Mouse (Mus musculus) spleen, adult 2 months (tissue): Measurements from ENCODE around the gene Pgrmc2. TPM values are rescaled to one million over a fixed set of nuclear protein-coding genes. Genes with fewer than 3 reads are reported as not detected.

Experiments used
- DNase-seq, 2 experiments: peaks; one replicate each; pipeline versions ENCODE4 v3.0.0 to v3.0.0-alpha.2; 2012 to 2021; ENCODE audit warnings: low spot score in 2 of 2, low read depth in 1 of 2
- H3K27ac ChIP-seq: fragments of 200-500 bp; 2 replicates; pipeline ENCODE4 v1.5.1; 2012; ENCODE audit warnings: low read length, inconsistent platforms; ENCODE audit not compliant: insufficient read depth
- H3K27me3 ChIP-seq: fragments of 200-500 bp; 2 replicates; pipeline ENCODE4 v1.6.1; 2012; ENCODE audit warnings: mild to moderate bottlenecking, moderate library complexity, low read length, inconsistent platforms; ENCODE audit not compliant: control insufficient read depth, insufficient read depth
- H3K36me3 ChIP-seq: fragments of 200-500 bp; 2 replicates; pipeline ENCODE4 v1.6.1; 2012; ENCODE audit warnings: mild to moderate bottlenecking, low read length, inconsistent platforms; ENCODE audit not compliant: control insufficient read depth, insufficient read depth
- H3K4me1 ChIP-seq: fragments of 200-500 bp; 2 replicates; pipeline ENCODE4 v1.6.1; 2011; ENCODE audit warnings: inconsistent platforms; ENCODE audit not compliant: control insufficient read depth, insufficient read depth, insufficient read length
- H3K4me3 ChIP-seq: fragments of 200-500 bp; 2 replicates; pipeline ENCODE4 v1.5.1; 2011; ENCODE audit warnings: mild to moderate bottlenecking, inconsistent platforms; ENCODE audit not compliant: insufficient read depth, insufficient read length; ENCODE audit errors: extremely low read depth
- CTCF ChIP-seq: fragments of 200-500 bp; IDR thresholded peaks from 2 replicates; pipeline ENCODE4 v1.5.1; 2011; ENCODE audit warnings: mild to moderate bottlenecking, inconsistent platforms; ENCODE audit not compliant: insufficient read depth, insufficient read length, insufficient replicate concordance; ENCODE audit errors: extremely low read depth
- POLR2A ChIP-seq: fragments of 200-500 bp; IDR thresholded peaks from 2 replicates; pipeline ENCODE4 v1.6.1; 2011; ENCODE audit warnings: low read depth, low read length, inconsistent platforms
- WGBS: fragments of 180-500 bp; shearing (Covaris S2); methylation state at CpG from one replicate; pipeline ENCODE4 v1.1.7; 2018; 5-methylcytosine and 5-hydroxymethylcytosine counted together
- polyA plus RNA-seq: library from polyadenylated mRNA; depleted of rRNA; stranded (reverse); fragments of >200 nt; gene quantifications from 2 replicates; pipeline ENCODE4 v1.2.3, GENCODE M21; 2012

Pgrmc2 gene
- polyA plus RNA-seq, 1 experiment, result 9.2 TPM

DNA sequence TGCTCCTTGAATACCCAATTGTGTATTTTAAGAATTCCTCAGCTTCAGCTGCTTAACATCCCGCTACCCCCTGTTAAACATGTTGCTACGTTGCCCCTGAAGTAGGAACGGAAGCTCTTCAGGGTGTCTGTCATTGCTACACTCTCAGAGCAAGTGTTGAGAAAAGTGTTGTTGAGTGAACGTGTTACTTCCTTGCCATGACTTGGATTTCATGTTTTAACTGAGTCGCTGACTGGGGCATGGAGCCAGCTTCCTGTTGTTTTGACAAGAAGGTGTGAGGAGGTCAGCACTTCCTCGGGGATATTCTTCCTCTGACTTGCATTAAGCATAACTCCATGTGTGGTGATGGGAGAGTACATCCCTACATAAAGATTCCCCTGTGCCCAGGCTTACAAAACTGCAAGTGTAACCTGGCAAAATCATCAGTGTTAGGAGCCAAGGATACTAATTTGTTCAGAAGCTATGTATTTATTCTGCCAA lies 25.5 kb upstream of the Pgrmc2 start:
- 45% methylated on average over 6 of the region's 6 CpGs for WGBS
- H3K36me3 ChIP-seq, result no peaks in the 10 kb centered on the region

GRCm38 (mm10) chr3:41107600-41108305 lies 24.9 kb upstream of the Pgrmc2 start:
- no peaks in the 10 kb centered on the region for H3K4me1 ChIP-seq
- H3K27me3 ChIP-seq, result no peaks in the 10 kb centered on the region
- 64% methylated on average over 14 of the region's 14 CpGs for WGBS
- no peak overlapping the region for H3K27ac ChIP-seq
- TF ChIP-seq CTCF, result no peak
- TF ChIP-seq POLR2A, result no peak
- no peaks in the 10 kb centered on the region for H3K36me3 ChIP-seq
- DNase-seq, result no peak
- no peak overlapping the region for H3K4me3 ChIP-seq

More for the DNA sequence above, 25.5 kb upstream of the Pgrmc2 start:
- no peaks in the 10 kb centered on the region for H3K4me1 ChIP-seq
- H3K4me3 ChIP-seq, result no peak overlapping the region
- no peak for DNase-seq
- H3K27me3 ChIP-seq, result no peaks in the 10 kb centered on the region
- no peak for TF ChIP-seq POLR2A
- no peak for TF ChIP-seq CTCF
- no peak overlapping the region for H3K27ac ChIP-seq

DNA sequence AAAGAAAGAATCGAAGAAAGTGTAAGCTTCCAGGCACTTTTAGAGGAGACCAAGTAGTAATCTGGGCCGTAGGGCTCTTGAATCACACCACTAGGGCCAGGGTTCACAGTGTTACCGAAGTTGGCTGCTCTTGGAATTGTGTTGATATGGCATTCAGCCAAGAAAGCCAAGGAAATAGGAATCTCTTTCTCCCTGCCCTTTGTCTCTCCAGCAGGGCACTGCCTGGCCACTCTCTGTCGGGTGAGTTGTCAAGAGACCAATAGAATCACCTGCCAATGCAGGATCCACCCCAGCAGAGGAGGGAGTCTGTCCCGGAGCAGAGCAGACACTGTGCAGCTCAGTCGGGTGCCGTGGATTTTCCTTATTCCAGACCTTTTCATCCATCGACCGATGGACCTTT lies 19.1 kb upstream of the Pgrmc2 start:
- DNase-seq, result no peak
- Histone ChIP-seq H3K36me3 (no peaks in the 10 kb centered on the region), H3K27ac (no peak overlapping the region), H3K27me3 (no peaks in the 10 kb centered on the region), H3K4me1 (no peaks in the 10 kb centered on the region), H3K4me3 (no peak overlapping the region)
- TF ChIP-seq CTCF (no peak), POLR2A (no peak)
- WGBS, result 89% methylated on average over 9 of the region's 9 CpGs

DNA sequence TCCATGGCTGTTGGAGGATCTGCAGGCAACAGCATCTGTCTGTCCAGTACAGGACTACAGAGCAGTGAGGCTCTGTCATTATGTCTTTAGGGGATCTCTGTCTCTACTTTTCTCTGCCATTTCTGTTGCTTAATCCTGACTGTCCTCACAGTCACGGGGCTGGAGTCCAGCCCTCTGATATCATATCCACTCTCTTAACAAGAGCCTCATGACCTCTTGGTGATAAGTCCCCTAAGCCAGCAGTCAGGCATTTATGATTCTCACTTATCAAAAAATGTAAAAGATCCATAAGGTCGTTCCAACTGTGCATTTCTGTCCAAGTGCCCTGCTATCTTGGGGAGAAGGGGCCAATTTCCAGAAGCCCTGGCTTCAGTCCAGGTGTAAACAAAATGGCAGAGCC lies 17.3 kb upstream of the Pgrmc2 start:
- Histone ChIP-seq H3K4me1 (no peaks in the 10 kb centered on the region), H3K27me3 (no peaks in the 10 kb centered on the region), H3K36me3 (no peaks in the 10 kb centered on the region), H3K4me3 (no peak overlapping the region), H3K27ac (no peak overlapping the region)
- TF ChIP-seq CTCF (no peak), POLR2A (no peak)
- 76% methylated on average over 2 of the region's 2 CpGs for WGBS
- no peak for DNase-seq

DNA sequence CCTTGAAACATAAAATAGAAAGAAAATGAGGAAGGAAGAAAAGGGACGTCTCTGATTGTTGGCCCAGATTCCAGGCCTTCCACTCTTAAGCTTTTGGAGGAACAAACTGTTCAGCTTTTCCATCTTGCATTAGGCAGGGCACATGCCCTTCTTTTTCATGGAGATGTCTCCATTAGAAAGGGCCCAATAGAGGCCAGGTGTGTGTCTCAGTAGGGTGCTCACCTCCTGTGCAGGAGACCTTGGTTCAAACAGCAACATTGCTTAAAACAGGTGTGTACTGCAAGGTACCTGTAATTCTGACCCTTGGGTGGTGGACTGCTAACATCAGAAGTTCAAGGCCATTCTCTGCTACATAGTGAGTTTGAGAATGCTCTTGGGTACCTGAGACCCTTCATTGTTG lies 16.8 kb upstream of the Pgrmc2 start:
- H3K4me3 ChIP-seq, result no peak overlapping the region
- DNase-seq, result no peak
- no peaks in the 10 kb centered on the region for H3K27me3 ChIP-seq
- no peak overlapping the region for H3K27ac ChIP-seq
- WGBS, result 21% methylated on average over 1 of the region's 1 CpGs
- TF ChIP-seq POLR2A (no peak), CTCF (no peak)
- H3K36me3 ChIP-seq, result no peaks in the 10 kb centered on the region
- no peaks in the 10 kb centered on the region for H3K4me1 ChIP-seq

- TF ChIP-seq CTCF, result no peak
- no peak for DNase-seq
- Histone ChIP-seq H3K27ac (no peak overlapping the region), H3K4me1 (no peaks in the 10 kb centered on the region), H3K4me3 (no peak overlapping the region), H3K36me3 (no peaks in the 10 kb centered on the region), H3K27me3 (no peaks in the 10 kb centered on the region)
- WGBS, result 86% methylated on average over 2 of the region's 2 CpGs
Observed at GRCm38 (mm10) chr3:41093210-41093609, 10.4 kb upstream of the Pgrmc2 start.

DNA sequence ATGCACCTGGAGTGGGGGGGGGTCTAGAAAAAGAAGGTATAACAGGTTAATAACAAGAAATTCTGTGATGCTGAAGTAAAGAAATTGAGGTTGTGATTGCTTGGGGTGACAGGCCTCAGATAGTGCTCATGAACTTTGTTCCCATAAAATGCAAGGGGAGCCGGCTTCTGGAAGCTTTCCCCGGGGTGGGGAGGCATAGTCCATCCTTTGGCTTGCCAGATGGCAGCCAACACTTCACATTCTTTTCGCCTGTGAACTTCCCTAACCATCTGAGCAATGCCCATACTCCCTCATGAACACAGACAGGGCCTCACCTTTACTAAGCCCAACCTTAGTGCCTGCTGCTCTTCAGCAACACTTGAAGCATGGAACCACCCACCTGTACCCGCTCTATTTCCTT lies 9.5 kb upstream of the Pgrmc2 start:
- no peak overlapping the region for H3K4me3 ChIP-seq
- no peaks in the 10 kb centered on the region for H3K36me3 ChIP-seq
- no peak for TF ChIP-seq CTCF
- TF ChIP-seq POLR2A, result no peak
- no peaks in the 10 kb centered on the region for H3K4me1 ChIP-seq
- DNase-seq, result no peak
- no peak overlapping the region for H3K27ac ChIP-seq
- H3K27me3 ChIP-seq, result no peaks in the 10 kb centered on the region
- 80% methylated on average over 4 of the region's 4 CpGs for WGBS
